Mouse (Mus musculus) kidney, embryonic 16.5 days (tissue): Measurements from ENCODE around the gene Ahcyl2. TPM values are rescaled to one million over a fixed set of nuclear protein-coding genes. Genes with fewer than 3 reads are reported as not detected.

Experiments
- ATAC-seq: fragments of 200-750 bp; cut with Nextera tagmentation; 2 replicates; pipeline ENCODE4 v1.8.0; 2017; ENCODE audit warnings: moderate TSS enrichment; ENCODE audit not compliant: low FRiP score, low TSS enrichment
- H3K27ac ChIP-seq: fragments of 300-500 bp; sonication (generic); 2 replicates; pipeline ENCODE4 v1.5.1; 2014; ENCODE audit warnings: low read length
- H3K27me3 ChIP-seq: fragments of 300-500 bp; sonication (generic); 2 replicates; pipeline ENCODE4 v1.6.1; 2014; ENCODE audit warnings: low read length, control low read depth, mixed read lengths; ENCODE audit not compliant: insufficient read depth
- H3K36me3 ChIP-seq: fragments of 300-500 bp; sonication (generic); 2 replicates; pipeline ENCODE4 v1.6.1; 2014; ENCODE audit warnings: low read length, control low read depth, mixed read lengths; ENCODE audit not compliant: insufficient read depth
- H3K4me1 ChIP-seq: fragments of 300-500 bp; sonication (generic); 2 replicates; pipeline ENCODE4 v1.6.1; 2014; ENCODE audit warnings: low read length, control low read depth, mixed read lengths; ENCODE audit not compliant: insufficient read depth
- H3K4me2 ChIP-seq: fragments of 300-500 bp; sonication (generic); replicated peaks from 2 replicates; pipeline ENCODE4 v1.6.1; 2014; ENCODE audit warnings: low read depth, low read length
- H3K4me3 ChIP-seq: fragments of 300-500 bp; sonication (generic); 2 replicates; pipeline ENCODE4 v1.5.1; 2014; ENCODE audit warnings: mild to moderate bottlenecking, low read length
- H3K9ac ChIP-seq: fragments of 300-500 bp; sonication (generic); replicated peaks from 2 replicates; pipeline ENCODE4 v1.6.1; 2014; ENCODE audit warnings: low read length
- H3K9me3 ChIP-seq: fragments of 300-500 bp; sonication (generic); 2 replicates; pipeline ENCODE4 v1.6.1; 2016; ENCODE audit warnings: low read length, control low read depth
- WGBS: fragments of 180-500 bp; shearing (Covaris S2); extraction: QIAGEN DNeasy Blood & Tissue Kit; methylation state at CpG from one replicate; pipeline ENCODE4 v1.1.7; 2014; 5-methylcytosine and 5-hydroxymethylcytosine counted together
- polyA plus RNA-seq: library from polyadenylated mRNA; unstranded; fragments of >200 nt; fragmentation: Nextera tagmentation; extraction: Ambion mirVana; gene quantifications from 2 replicates; pipeline ENCODE4 v1.2.1, GENCODE M21; 2015

Ahcyl2 gene
- polyA plus RNA-seq, 1 experiment from 2014 or later: 18.3 TPM

DNA sequence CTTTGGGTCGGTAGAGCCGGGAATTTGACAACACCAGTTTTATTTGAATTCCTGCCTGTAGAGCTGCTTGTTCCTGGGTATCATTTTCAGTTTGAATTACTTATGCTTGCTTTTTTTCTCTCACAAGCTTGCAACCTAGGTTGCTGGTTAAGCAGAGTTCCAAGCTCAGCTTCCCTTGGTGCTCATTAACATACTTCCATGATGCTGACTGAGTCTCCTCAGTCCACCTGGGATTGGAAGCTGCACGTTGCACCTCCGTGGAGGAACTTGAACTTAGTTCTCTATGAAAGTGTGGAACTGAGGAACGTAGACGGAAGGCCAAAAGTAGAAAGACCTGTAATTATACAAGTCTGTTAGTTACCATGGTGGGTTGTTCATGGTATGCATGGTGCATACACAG is 16.1 kb downstream of the Ahcyl2 start:
- Histone ChIP-seq H3K4me2 (no peak overlapping the region), H3K27ac (no peak overlapping the region), H3K36me3 (no peaks in the 10 kb centered on the region), H3K4me1 (no peaks in the 10 kb centered on the region), H3K27me3 (no peaks in the 10 kb centered on the region), H3K9ac (no peak overlapping the region), H3K4me3 (no peak overlapping the region), H3K9me3 (no peaks in the 10 kb centered on the region)
- no peak for ATAC-seq
- WGBS: 80% methylated on average over 6 of the region's 6 CpGs

DNA sequence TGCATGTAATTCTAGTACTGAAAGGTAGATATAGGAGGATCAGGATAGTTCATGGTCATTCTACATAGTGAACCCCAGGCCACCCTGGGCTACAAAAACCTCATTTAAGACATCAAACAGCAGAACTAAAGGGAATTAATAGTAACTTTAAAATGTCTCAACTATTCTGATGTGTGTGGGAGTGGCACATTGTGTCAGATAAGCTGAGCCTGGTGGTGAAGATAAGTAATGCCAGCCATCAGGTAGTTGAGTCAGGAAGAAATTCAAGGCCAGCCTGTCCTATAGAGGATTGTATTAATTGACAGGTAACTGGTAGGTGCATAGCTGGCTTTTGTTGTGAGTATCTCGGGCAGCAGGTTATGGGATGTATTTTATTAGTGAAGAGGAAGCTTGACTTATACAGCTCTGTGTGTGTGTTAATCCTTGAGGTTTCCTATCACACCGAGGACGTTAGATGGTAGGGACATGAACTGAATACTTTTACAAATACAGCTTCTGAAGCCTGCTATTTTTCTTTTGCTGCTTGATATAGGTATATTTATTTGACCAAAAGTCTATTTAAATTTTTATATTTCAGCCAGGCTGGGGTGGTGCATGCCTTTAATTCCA is 16.7 kb downstream of the Ahcyl2 start:
- WGBS: 82% methylated on average over 3 of the region's 3 CpGs
- Histone ChIP-seq H3K9me3 (no peaks in the 10 kb centered on the region), H3K4me1 (no peaks in the 10 kb centered on the region), H3K27me3 (no peaks in the 10 kb centered on the region), H3K4me2 (no peak overlapping the region), H3K4me3 (no peak overlapping the region), H3K9ac (no peak overlapping the region), H3K27ac (no peak overlapping the region), H3K36me3 (no peaks in the 10 kb centered on the region)
- no peak for ATAC-seq

DNA sequence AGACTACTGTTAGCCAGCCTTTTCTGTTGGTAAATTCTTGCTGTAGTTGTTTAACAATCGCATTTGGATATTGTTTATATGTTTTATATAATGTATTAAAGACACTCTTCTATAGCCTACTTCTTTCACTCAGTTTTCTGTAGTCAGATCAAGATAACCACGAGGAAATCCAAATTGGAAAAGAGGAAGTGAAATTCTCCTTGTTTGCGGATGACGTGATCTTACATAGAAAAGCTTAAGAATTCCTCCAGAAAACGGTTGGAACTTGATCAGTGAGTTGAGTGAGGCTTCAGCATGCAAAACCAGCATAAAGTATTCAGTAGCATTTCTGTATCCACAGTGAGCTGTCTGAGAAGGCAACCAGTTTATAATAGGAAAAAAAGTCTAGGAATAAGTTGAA is 17.9 kb downstream of the Ahcyl2 start:
- no peak overlapping the region for H3K27ac ChIP-seq
- H3K27me3 ChIP-seq: no peaks in the 10 kb centered on the region
- H3K36me3 ChIP-seq: no peaks in the 10 kb centered on the region
- no peak overlapping the region for H3K4me3 ChIP-seq
- no peaks in the 10 kb centered on the region for H3K4me1 ChIP-seq
- 86% methylated on average over 5 of the region's 5 CpGs for WGBS
- ATAC-seq: no peak
- no peaks in the 10 kb centered on the region for H3K9me3 ChIP-seq
- no peak overlapping the region for H3K4me2 ChIP-seq
- no peak overlapping the region for H3K9ac ChIP-seq

DNA sequence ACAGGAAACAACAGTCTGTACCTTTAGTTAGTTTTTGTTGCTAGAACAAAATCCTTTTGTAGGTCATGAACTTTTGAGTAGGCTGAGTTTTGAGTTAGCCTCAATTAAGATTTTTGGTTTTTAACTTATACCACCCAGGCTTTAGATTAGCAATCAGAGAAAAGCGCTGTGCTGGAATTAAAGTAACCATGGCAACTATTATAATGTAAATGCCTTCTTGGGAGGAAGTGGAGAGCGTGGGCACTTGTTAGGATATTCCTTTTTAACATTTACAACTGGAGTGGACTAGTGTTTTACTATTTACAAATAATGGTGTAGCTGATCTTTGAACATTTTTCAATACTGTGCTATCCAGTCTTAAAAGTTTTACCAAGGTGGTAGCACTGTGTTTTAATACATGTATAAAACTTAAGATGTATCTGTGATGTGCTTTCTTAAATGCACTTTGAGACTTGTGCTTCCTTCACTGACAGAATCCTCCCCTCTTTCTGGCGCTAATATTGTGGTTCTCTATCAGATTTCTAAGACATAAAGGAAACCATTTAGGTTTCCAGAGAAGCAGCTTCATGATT is 21.1 kb downstream of the Ahcyl2 start:
- no peak overlapping the region for H3K9ac ChIP-seq
- WGBS: 77% methylated on average over 3 of the region's 3 CpGs
- no peak overlapping the region for H3K27ac ChIP-seq
- H3K36me3 ChIP-seq: no peaks in the 10 kb centered on the region
- no peaks in the 10 kb centered on the region for H3K27me3 ChIP-seq
- ATAC-seq: no peak
- H3K4me2 ChIP-seq: no peak overlapping the region
- no peaks in the 10 kb centered on the region for H3K9me3 ChIP-seq
- no peak overlapping the region for H3K4me3 ChIP-seq
- no peaks in the 10 kb centered on the region for H3K4me1 ChIP-seq

DNA sequence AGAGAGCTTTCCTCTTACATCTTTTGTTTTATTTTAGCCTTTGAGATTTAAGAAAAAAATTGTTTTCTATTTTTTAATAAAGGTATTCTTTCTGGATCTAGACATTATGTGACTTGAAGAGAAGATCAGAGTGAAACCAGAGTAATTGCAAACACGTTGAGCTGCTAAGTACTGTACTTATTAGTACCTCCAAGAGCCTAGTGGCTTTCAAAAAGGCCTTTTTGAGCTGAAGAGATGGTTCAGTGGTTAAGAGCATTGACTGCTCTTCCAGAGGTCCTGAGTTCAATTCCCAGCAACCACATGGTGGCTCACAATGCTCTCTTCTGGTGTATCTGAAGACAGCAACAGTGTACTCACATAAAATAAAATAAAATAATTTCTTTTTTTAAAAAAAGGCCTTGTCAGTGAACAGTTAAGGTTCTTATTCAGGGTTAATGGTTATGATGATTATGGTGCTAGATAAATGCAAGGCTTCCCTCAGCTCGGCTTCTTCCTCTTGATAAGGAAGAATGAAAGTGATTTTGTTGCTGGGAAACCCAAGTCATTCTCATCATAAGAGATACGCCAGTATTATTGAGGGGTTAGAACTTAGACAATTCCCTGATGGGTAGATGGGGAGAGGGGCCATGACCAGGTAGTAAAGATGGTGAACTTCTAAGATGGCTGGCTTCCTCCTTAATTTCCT is 22.3 kb downstream of the Ahcyl2 start:
- ATAC-seq: no peak
- Histone ChIP-seq H3K9ac (no peak overlapping the region), H3K36me3 (no peaks in the 10 kb centered on the region), H3K4me2 (no peak overlapping the region), H3K27ac (no peak overlapping the region), H3K4me3 (no peak overlapping the region), H3K4me1 (no peaks in the 10 kb centered on the region), H3K9me3 (no peaks in the 10 kb centered on the region), H3K27me3 (no peaks in the 10 kb centered on the region)
- WGBS: 87% methylated on average over 3 of the region's 3 CpGs

GRCm38 (mm10) chr6:29793520-29793919 is 25.7 kb downstream of the Ahcyl2 start:
- no peak overlapping the region for H3K4me3 ChIP-seq
- no peaks in the 10 kb centered on the region for H3K4me1 ChIP-seq
- no peak for ATAC-seq
- no peak overlapping the region for H3K27ac ChIP-seq
- H3K4me2 ChIP-seq: no peak overlapping the region
- H3K9me3 ChIP-seq: no peaks in the 10 kb centered on the region
- 83% methylated on average over 1 of the region's 1 CpGs for WGBS
- H3K27me3 ChIP-seq: no peaks in the 10 kb centered on the region
- H3K9ac ChIP-seq: no peak overlapping the region
- no peaks in the 10 kb centered on the region for H3K36me3 ChIP-seq

GRCm38 (mm10) chr6:29794582-29794981 is 26.8 kb downstream of the Ahcyl2 start:
- Histone ChIP-seq H3K36me3 (no peaks in the 10 kb centered on the region), H3K4me3 (no peak overlapping the region), H3K27me3 (no peaks in the 10 kb centered on the region), H3K4me2 (no peak overlapping the region), H3K27ac (no peak overlapping the region), H3K4me1 (no peaks in the 10 kb centered on the region), H3K9ac (no peak overlapping the region), H3K9me3 (no peaks in the 10 kb centered on the region)
- ATAC-seq: no peak
- WGBS: 83% methylated on average over 6 of the region's 6 CpGs

DNA sequence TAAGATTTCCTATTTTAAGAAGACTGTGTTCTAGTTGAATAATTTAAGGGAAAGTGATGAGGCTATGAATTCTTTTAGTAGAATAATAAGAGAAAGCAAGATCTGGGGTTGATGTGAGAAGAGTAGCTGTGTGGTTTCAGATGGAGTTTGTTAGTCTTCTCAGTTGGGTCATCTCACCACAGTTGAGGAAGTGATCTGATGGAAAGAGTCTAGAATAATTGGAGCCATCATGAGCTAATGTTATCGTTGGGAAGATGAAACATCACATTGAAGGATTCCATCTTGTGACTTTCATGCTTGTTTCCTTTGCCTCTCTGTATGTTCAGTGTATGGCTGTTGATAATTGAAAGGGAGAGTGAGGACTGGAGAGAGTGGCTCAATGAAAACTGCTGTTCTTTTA is 35.2 kb downstream of the Ahcyl2 start:
- Histone ChIP-seq H3K4me2 (no peak overlapping the region), H3K27ac (no peak overlapping the region), H3K9ac (no peak overlapping the region), H3K4me1 (no peaks in the 10 kb centered on the region), H3K4me3 (no peak overlapping the region), H3K9me3 (no peaks in the 10 kb centered on the region), H3K36me3 (no peaks in the 10 kb centered on the region), H3K27me3 (no peaks in the 10 kb centered on the region)
- ATAC-seq: no peak
- WGBS: 82% methylated on average over 1 of the region's 1 CpGs

DNA sequence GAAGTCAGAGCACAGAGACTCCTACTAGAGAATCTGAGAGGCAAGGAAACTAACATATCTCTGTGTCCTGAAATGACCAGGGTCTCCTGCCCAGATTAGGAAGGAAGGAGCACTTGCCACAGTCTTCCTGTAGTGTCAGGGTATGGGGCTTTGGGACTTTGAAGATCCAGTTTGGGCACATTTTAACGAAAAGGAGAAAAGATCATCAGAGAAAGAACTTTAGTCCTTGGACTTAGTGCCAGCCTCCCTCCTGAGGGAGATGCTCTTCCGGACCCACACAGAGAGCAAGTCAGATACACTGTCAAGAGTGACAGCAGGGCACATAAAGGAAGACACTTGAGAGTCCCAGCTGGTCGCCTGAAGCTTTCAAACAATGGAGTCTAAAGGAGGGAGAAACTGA is 36.2 kb downstream of the Ahcyl2 start:
- WGBS: 69% methylated on average over 3 of the region's 3 CpGs
- no peaks in the 10 kb centered on the region for H3K27me3 ChIP-seq
- H3K9ac ChIP-seq: no peak overlapping the region
- no peak overlapping the region for H3K4me2 ChIP-seq
- H3K4me3 ChIP-seq: no peak overlapping the region
- no peaks in the 10 kb centered on the region for H3K36me3 ChIP-seq
- H3K4me1 ChIP-seq: no peaks in the 10 kb centered on the region
- no peak overlapping the region for H3K27ac ChIP-seq
- ATAC-seq: no peak
- no peaks in the 10 kb centered on the region for H3K9me3 ChIP-seq

- no peaks in the 10 kb centered on the region for H3K9me3 ChIP-seq
- H3K36me3 ChIP-seq: no peaks in the 10 kb centered on the region
- no peak for ATAC-seq
- no peak overlapping the region for H3K4me2 ChIP-seq
- 70% methylated on average over 2 of the region's 2 CpGs for WGBS
- no peak overlapping the region for H3K4me3 ChIP-seq
- H3K27me3 ChIP-seq: no peaks in the 10 kb centered on the region
- H3K9ac ChIP-seq: no peak overlapping the region
- no peaks in the 10 kb centered on the region for H3K4me1 ChIP-seq
- no peak overlapping the region for H3K27ac ChIP-seq
Measured at GRCm38 (mm10) chr6:29805381-29805780, 37.6 kb downstream of the Ahcyl2 start.
